Mouse (Mus musculus): ENCODE measurements around the gene Dock3. TPM values are rescaled to one million over a fixed set of nuclear protein-coding genes. Genes with fewer than 3 reads are reported as not detected.

Gene Dock3
- polyA plus RNA-seq, 1 experiment: 0.40 TPM

GRCm38 (mm10) chr9:107273184-107273583, 41.5 kb upstream of the Dock3 start:
- TF ChIP-seq USF1 (IDR thresholded peaks at IDR 0.05; ENCODE audit: low read depth) (no peak), MYOG (IDR thresholded peaks at IDR 0.05; ENCODE audit: control insufficient read depth in 1 of 3, insufficient read depth in 1 of 3, insufficient read length in 2 of 3, low read depth in 2 of 3) (no peak), MYOD1 (IDR thresholded peaks at IDR 0.05; ENCODE audit: control insufficient read depth in 1 of 3, insufficient read length in 2 of 3, low read depth in 2 of 3) (no peak), CEBPB (IDR thresholded peaks at IDR 0.05; ENCODE audit: insufficient read depth, poor library complexity, severe bottlenecking) (no peak), MAX (IDR thresholded peaks at IDR 0.05; ENCODE audit: low read depth) (no peak), TCF12 (IDR thresholded peaks at IDR 0.05; ENCODE audit: insufficient read depth, poor library complexity, severe bottlenecking) (no peak), POLR2A (IDR thresholded peaks at IDR 0.05; ENCODE audit: insufficient read length, low read depth) (no peak), REST (IDR thresholded peaks at IDR 0.05; ENCODE audit: insufficient read depth, insufficient read length) (no peak), SRF (IDR thresholded peaks at IDR 0.05; ENCODE audit: control insufficient read depth, insufficient read length, low read depth) (no peak)
- no peak overlapping the region for H3K4me2 ChIP-seq (ENCODE audit: low read depth)
- no peaks in the 10 kb centered on the region for H3K79me2 ChIP-seq (ENCODE audit: control insufficient read depth, insufficient read depth)
- H3ac ChIP-seq (ENCODE audit: control insufficient read depth, insufficient read length): no peak overlapping the region
- H3K4me3 ChIP-seq: no peak overlapping the region
- no peaks in the 10 kb centered on the region for H3K27me3 ChIP-seq (ENCODE audit: control insufficient read depth, insufficient read depth, insufficient read length)
- H3K36me3 ChIP-seq (ENCODE audit: control insufficient read depth, insufficient read depth): no peaks in the 10 kb centered on the region

- no peaks in the 10 kb centered on the region for H3K36me3 ChIP-seq (ENCODE audit: control insufficient read depth, insufficient read depth)
- no peak overlapping the region for H3K4me3 ChIP-seq
- TF ChIP-seq MAX (IDR thresholded peaks at IDR 0.05; ENCODE audit: low read depth): no peak
- no peak for TF ChIP-seq E2F4 (IDR thresholded peaks at IDR 0.05; ENCODE audit: insufficient read depth)
- no peak for TF ChIP-seq SRF (IDR thresholded peaks at IDR 0.05; ENCODE audit: control insufficient read depth, insufficient read length, low read depth)
- TF ChIP-seq REST (IDR thresholded peaks at IDR 0.05; ENCODE audit: insufficient read depth, insufficient read length): no peak
- TF ChIP-seq MYOG (IDR thresholded peaks at IDR 0.05; ENCODE audit: control insufficient read depth in 1 of 3, insufficient read depth in 1 of 3, insufficient read length in 2 of 3, low read depth in 2 of 3): no peak
- TF ChIP-seq POLR2AphosphoS2 (IDR thresholded peaks at IDR 0.05; ENCODE audit: insufficient read length, low read depth): no peak
- no peak for TF ChIP-seq TCF3 (IDR thresholded peaks at IDR 0.05; ENCODE audit: insufficient read length, low read depth)
- H3K27me3 ChIP-seq (ENCODE audit: control insufficient read depth, insufficient read depth, insufficient read length): no peaks in the 10 kb centered on the region
- no peaks in the 10 kb centered on the region for H3K79me2 ChIP-seq (ENCODE audit: control insufficient read depth, insufficient read depth)
- no peak overlapping the region for H3K4me2 ChIP-seq (ENCODE audit: low read depth)
- no peak overlapping the region for H3ac ChIP-seq (ENCODE audit: control insufficient read depth, insufficient read length)
These were observed 40.6 kb upstream of the Dock3 start for GRCm38 (mm10) chr9:107272284-107272683.

- Histone ChIP-seq H3K79me2 (ENCODE audit: control insufficient read depth, insufficient read depth) (no peaks in the 10 kb centered on the region), H3K4me2 (ENCODE audit: low read depth) (no peak overlapping the region), H3K4me3 (no peak overlapping the region), H3ac (ENCODE audit: control insufficient read depth, insufficient read length) (no peak overlapping the region), H3K36me3 (ENCODE audit: control insufficient read depth, insufficient read depth) (no peaks in the 10 kb centered on the region), H3K27me3 (ENCODE audit: control insufficient read depth, insufficient read depth, insufficient read length) (no peaks in the 10 kb centered on the region)
- no peak for TF ChIP-seq CEBPB (IDR thresholded peaks at IDR 0.05; ENCODE audit: insufficient read depth, poor library complexity, severe bottlenecking)
- no peak for TF ChIP-seq TCF12 (IDR thresholded peaks at IDR 0.05; ENCODE audit: insufficient read depth, poor library complexity, severe bottlenecking)
- TF ChIP-seq MAX (IDR thresholded peaks at IDR 0.05; ENCODE audit: low read depth): no peak
These were observed 39.6 kb upstream of the Dock3 start for GRCm38 (mm10) chr9:107271177-107271938.

DNA sequence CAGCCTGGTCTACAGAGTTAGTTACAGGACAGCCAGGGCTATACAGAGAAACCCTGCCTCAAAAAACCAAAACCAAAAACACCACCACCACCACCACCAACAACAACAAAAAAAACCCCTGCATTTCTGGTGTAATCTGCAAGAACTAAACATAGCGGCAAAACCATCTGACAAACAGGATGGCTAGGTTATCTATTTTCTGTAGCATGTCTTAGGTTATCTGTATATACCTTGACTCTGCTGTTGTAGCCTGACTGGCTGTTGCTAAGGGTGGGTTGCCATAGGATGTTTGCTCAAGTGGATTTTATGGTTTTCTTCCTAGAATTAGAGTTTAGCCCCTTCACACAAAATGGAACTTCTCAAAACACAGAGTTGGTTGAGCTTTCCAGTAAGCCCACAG, 38.1 kb upstream of the Dock3 start:
- Histone ChIP-seq H3K79me2 (ENCODE audit: control insufficient read depth, insufficient read depth) (no peaks in the 10 kb centered on the region), H3K27me3 (ENCODE audit: control insufficient read depth, insufficient read depth, insufficient read length) (no peaks in the 10 kb centered on the region), H3K4me2 (ENCODE audit: low read depth) (no peak overlapping the region), H3ac (ENCODE audit: control insufficient read depth, insufficient read length) (no peak overlapping the region), H3K4me3 (no peak overlapping the region), H3K36me3 (ENCODE audit: control insufficient read depth, insufficient read depth) (no peaks in the 10 kb centered on the region)
- TF ChIP-seq USF1 (IDR thresholded peaks at IDR 0.05; ENCODE audit: low read depth) (no peak), POLR2A (IDR thresholded peaks at IDR 0.05; ENCODE audit: insufficient read length, low read depth) (no peak), MYOG (IDR thresholded peaks at IDR 0.05; ENCODE audit: control insufficient read depth in 1 of 3, insufficient read depth in 1 of 3, insufficient read length in 2 of 3, low read depth in 2 of 3) (no peak), TCF3 (IDR thresholded peaks at IDR 0.05; ENCODE audit: insufficient read length, low read depth) (no peak), POLR2AphosphoS2 (IDR thresholded peaks at IDR 0.05; ENCODE audit: insufficient read length, low read depth) (no peak), MAX (IDR thresholded peaks at IDR 0.05; ENCODE audit: low read depth) (no peak), TCF12 (IDR thresholded peaks at IDR 0.05; ENCODE audit: insufficient read depth, poor library complexity, severe bottlenecking) (no peak), CEBPB (IDR thresholded peaks at IDR 0.05; ENCODE audit: insufficient read depth, poor library complexity, severe bottlenecking) (no peak)

- Histone ChIP-seq H3K27me3 (ENCODE audit: control insufficient read depth, insufficient read depth, insufficient read length) (no peaks in the 10 kb centered on the region), H3ac (ENCODE audit: control insufficient read depth, insufficient read length) (no peak overlapping the region), H3K79me2 (ENCODE audit: control insufficient read depth, insufficient read depth) (no peaks in the 10 kb centered on the region), H3K4me3 (no peak overlapping the region), H3K36me3 (ENCODE audit: control insufficient read depth, insufficient read depth) (no peaks in the 10 kb centered on the region), H3K4me2 (ENCODE audit: low read depth) (no peak overlapping the region)
- TF ChIP-seq CEBPB (IDR thresholded peaks at IDR 0.05; ENCODE audit: insufficient read depth, poor library complexity, severe bottlenecking) (no peak), POLR2A (IDR thresholded peaks at IDR 0.05; ENCODE audit: insufficient read length, low read depth) (no peak), MYOG (IDR thresholded peaks at IDR 0.05; ENCODE audit: control insufficient read depth in 1 of 3, insufficient read depth in 1 of 3, insufficient read length in 2 of 3, low read depth in 2 of 3) (no peak), POLR2AphosphoS2 (IDR thresholded peaks at IDR 0.05; ENCODE audit: insufficient read length, low read depth) (no peak), E2F4 (IDR thresholded peaks at IDR 0.05; ENCODE audit: insufficient read depth) (no peak), TCF12 (IDR thresholded peaks at IDR 0.05; ENCODE audit: insufficient read depth, poor library complexity, severe bottlenecking) (no peak), SRF (IDR thresholded peaks at IDR 0.05; ENCODE audit: control insufficient read depth, insufficient read length, low read depth) (no peak), USF1 (IDR thresholded peaks at IDR 0.05; ENCODE audit: low read depth) (no peak), MYOD1 (IDR thresholded peaks at IDR 0.05; ENCODE audit: control insufficient read depth in 1 of 3, insufficient read length in 2 of 3, low read depth in 2 of 3) (no peak), REST (IDR thresholded peaks at IDR 0.05; ENCODE audit: insufficient read depth, insufficient read length) (no peak), MAX (IDR thresholded peaks at IDR 0.05; ENCODE audit: low read depth) (no peak), TCF3 (IDR thresholded peaks at IDR 0.05; ENCODE audit: insufficient read length, low read depth) (no peak)
These were observed 36.2 kb upstream of the Dock3 start for GRCm38 (mm10) chr9:107267721-107268402.
